Mouse (Mus musculus) heart, postnatal 25 days (tissue): ENCODE data around the gene Slc25a10. TPM values are rescaled to one million over a fixed set of nuclear protein-coding genes. Genes with fewer than 3 reads are reported as not detected.

Source experiments
- DNase-seq: peaks from one replicate; pipeline ENCODE4 v3.0.0; 2022; ENCODE audit warnings: low spot score
- intact Hi-C: fragments of 180-260 bp; cut with DNase I; formaldehyde crosslinking; loops from one replicate; pipeline ENCODE4 v1.15.1; 2025
- total RNA-seq, 2 experiments: library from RNA; stranded (reverse); gene quantifications; 2 replicates each; pipeline ENCODE4 v1.2.3; 2021

Gene Slc25a10
- total RNA-seq: 10 to 100 TPM; 13.1 to 14.8 TPM

DNA sequence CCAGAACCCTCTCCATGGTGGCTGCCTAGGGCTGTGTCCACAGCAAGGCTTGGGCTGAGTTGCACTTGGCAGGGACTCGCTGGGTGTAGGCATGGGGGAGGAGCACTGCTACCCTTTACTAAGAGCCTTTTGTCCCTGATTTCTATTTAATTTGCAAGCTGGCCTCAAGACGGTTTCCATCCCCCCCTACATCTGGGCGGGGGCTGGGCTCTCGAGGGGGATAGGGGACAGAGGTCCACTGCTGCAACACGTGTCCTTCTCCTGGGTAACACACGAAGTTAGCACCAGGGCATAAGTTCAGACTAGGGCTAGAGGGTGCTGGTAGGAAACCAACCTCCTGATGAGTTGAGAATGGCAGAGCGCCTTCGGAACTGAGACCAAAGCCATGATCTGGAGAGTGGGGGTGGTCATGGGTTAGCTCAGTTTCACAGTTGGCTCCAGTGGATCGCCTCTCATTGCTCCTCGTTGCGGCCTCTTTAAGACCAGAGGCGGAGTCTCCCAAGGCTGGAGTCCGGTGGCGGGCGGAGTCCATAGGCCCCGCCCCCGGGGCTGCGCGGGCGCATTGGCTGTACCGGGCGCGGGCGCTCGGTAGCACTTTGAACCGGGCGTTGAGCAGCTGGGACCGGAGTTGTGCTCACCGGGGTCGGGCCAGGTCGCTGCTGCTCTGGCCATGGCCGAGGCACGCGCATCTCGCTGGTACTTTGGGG lies at the start of gene Slc25a10:
TSS of gene Slc25a10 (plus strand) at position 524 of the 707 bp plus-strand sequence.
- intact Hi-C loops: no loop called here
- DNase-seq: peak; percentile 82

DNA sequence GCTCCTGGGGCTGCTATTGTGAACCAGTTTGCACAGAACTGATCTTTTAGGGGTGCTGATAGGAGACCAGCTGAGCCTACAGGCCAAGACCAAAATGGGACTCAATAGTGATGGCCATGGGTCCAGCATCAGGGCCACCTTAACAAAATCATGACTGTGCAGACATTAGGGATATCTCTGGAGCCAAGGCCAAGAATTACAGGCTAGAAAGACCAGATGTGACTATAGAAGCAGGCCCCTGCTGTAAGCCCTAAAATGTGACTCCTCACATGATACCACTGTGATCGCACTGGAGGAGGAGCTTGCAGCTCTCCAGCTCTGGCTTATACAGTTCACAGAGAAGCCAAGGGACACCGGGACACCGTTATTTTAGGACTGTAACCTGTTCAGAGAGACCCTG lies 49.3 kb upstream of the Slc25a10 start, which contains the start of gene Tspan10:
TSS of gene Tspan10 (plus strand) at position 301 of the 400 bp plus-strand sequence.
- DNase-seq: no peak
- intact Hi-C loops: no loop called here

DNA sequence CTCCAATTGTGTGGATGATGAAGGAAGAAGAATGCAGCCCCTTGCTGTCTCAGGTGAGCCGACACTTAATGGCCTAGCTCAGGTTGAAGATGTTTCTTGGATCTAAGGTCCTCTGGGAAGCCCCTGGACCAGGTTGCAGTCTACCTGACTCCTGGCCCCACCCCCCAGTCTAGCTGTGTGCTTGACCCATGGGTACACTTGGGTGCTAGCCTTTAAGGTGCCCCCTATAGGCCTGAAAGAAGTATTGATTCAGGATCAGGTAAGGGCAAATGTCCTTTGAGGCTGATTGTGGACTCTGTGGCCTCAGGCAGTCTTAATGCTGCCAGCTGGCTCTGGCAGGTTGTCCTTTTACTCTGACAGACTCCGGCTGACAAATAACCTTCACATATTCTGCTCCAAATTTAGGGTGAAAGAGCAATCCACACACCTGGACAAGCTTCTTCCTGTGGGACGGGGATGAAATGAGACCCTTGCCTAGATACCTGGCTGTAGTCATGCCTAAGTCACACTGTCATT lies 48.8 kb upstream of the Slc25a10 start:
- intact Hi-C loops: no loop called here
- no peak for DNase-seq

DNA sequence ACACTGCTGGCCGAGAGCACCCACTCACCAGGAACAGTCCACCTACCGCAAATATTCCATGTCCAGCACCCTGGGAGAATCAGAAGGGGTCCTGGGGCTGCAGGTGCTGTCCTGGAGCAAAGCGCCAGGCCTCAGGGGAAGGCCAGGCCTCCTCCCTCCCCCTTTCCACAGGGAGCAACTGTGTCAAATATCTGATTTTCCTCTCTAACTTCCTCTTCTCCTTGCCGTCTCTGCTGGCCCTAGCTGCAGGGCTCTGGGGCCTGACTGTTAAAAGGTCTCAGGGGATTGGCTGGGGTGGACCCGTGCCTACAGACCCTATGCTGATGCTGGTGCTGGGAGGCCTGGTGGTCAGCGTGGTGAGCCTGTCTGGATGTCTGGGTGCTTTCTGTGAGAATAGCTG lies 47.5 kb upstream of the Slc25a10 start:
- intact Hi-C loops: no loop called here
- no peak for DNase-seq

DNA sequence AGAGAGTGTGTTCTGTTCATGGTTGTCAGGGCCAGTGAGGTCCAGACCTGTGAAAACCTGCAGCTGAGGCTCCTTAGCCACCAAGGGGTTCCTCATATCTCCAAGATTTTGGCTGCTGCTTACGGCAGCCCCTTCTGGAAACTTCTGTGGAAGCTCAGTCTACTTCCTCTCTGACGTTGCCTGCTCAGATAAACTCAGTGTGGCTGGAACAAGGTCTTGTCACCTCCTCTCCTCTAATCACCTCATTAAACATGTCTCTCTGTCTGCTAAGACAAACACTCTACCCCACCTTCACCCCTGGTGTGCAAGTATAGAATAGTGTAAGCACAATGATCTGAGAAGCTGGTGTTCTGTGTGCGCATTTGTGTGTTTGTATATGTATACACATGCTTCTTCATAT lies 46.2 kb upstream of the Slc25a10 start:
- no peak for DNase-seq
- intact Hi-C loops: no loop called here

DNA sequence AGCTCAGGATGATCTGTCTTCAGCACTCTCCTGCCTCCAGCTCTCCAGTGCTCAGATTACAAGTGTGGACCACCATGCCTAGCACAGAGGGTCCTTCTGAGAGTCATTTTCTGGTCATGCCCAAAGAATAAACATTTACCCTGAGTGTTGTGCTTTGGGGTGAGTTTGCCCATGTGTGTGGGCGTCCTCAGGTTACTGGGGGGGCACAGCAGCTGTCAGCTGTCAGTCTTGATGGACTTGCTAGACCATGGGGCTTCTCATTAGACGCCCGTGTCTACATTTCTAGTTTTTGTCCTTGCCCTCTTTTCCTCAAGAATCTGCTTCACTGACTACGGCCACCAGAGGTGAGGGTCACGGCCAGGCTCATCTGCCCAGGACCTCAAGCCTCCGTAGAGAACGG lies 44.5 kb upstream of the Slc25a10 start:
- no peak for DNase-seq
- intact Hi-C loops: no loop called here

DNA sequence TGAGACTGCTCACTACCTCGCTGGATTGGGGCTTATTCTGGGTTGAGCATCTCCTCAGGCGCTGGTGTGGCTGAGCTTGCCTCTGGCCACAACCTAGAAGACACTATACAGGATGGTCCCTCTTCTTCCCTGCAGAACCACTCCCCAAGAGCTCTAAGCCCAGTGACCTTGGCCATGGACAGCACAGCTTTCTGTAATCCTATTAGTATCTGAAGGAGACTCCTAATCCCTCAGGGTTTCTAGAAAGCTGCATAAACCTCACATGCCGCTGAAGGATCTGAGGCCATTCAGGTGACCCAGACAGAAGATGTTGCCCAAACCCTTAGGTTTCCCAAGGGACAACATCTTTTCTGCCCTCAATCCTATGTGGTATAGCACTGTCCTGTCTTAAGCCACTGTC lies 39.4 kb upstream of the Slc25a10 start:
- intact Hi-C loops: no loop called here
- no peak for DNase-seq

DNA sequence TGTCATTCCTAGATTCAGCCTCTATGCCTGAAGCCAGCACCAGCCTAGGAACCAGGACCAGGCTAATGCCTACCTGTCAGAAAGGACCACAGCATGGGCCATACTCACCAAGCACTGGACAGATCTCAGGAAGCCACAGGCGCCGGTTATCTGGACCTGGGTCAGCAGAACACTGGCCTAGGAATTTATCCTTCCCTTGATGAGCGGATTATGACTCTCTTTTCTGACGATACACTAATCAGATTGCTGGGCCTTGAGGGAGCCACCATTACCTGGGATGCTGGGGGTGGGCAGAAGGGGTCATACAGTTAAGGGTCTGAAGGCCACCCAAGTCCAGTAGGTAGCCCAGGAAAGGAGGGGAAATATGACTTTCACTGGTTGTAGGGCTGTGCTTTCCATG lies 38.3 kb upstream of the Slc25a10 start, which contains the start of gene Pde6g:
TSS of gene Pde6g (minus strand) at position 195 of the 400 bp plus-strand sequence.
- DNase-seq: no peak
- intact Hi-C loops: no loop called here

DNA sequence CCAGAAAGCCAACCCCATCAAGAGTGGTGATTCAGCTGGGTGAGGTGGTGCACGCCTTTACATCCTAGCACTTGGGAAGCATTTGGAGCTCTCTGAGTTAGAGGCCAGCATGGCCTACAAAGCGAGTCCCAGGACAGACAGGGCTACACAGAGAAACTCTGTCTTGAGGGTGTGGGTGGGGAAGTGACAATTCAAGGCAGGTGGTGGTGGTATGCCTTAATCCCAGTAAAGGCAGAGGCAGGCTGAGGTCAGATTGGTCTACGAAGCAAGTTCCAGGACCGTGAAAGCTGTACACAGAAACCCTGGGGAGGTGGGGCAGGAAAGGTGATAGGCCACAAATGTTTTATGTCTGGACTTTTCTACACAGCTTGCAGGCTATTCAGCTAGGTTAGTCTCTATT lies 36.7 kb upstream of the Slc25a10 start:
- intact Hi-C loops: no loop called here
- DNase-seq: no peak

DNA sequence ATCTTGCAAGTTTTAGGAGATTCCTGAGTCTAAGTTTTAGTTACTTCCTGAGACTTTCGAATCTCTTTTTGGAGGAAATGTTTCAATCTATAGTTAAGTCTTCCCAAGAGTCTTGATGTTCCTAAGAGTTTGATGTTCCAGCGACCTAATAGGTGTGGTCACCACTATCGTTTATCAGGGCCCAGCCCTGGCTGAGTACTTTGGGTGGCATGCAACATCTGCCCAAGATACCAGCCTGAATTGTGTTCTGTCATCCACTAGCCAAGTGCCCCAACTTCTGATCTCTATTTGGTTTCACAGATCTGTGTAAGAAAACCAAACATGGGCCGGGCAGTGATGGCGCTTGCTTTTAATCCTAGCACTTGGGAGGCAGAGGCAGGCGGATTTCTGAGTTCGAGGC lies 36.2 kb upstream of the Slc25a10 start:
- DNase-seq: no peak
- intact Hi-C loops: no loop called here

DNA sequence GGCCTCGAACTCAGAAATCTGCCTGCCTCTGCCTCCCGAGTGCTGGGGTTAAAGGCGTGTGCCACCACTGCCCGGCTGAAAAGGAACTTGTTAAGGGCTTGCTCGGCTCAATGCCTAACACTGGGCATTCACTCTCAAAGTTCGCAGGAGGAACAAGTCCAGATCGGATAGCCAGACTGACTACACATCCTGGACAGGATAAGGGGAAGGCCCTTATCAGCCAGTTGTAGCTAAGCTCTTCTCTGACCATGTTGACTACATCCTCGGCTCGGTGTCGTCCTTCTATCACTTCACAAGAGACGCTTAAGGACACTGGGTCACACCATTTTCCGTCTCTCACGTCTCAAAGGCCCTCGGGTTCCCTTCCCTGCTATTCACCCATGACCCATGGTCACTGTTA lies 34.3 kb upstream of the Slc25a10 start:
- intact Hi-C loops: no loop called here
- DNase-seq: no peak

DNA sequence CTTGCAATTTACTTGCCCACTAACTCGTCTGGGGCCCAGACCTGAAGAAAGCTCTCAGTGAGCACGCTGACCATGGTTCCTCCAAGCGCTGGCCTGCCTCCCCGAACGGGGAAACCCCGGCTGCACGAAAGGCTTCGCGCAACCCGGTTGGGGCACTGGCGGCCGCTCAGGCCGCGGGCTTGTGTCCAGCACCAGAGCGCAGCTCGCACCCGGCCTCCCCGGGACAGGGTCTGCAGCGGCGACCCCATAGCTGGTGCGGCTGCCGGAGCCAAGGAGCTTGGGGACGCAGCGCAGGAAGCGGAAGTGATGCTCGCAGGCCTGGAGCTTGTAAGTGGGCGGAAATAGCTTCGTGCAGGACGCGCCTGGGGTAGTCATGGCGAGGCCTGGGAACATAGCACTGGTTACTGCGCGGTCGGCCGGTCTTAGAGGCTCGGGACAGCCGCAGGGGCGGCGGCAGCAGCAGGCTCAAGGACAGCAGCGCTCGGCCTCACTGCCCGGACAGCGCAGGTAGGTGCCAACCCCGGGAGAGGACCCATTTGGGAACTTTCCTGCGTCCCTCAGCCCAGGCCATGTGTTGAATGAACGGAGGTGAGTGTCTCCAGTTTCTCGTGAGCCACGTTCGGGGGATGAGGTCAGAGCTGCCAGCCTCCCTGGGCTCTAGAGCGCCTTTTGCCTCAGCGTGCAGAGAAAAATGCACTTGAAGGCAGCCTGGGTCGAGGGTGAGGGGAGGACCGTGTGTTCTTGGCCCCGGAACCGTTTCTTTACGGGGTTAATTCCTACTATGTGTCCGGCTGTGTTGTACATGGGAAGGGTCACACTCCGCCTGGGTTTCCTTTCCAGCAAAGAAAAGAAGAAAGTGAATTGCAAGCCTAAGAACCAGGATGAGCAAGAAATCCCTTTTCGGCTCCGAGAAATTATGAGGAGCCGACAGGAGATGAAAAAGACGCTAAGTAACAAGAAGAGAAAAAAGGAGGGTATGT lies 33.6 kb upstream of the Slc25a10 start, which contains the start of the genes Oxld1 and Ccdc137:
TSS of gene Oxld1 (minus strand) at position 297 of the 980 bp plus-strand sequence.
TSS of gene Ccdc137 (plus strand) at position 344 of the 980 bp plus-strand sequence.
- intact Hi-C loops: no loop called here
- DNase-seq: peak; percentile 64

DNA sequence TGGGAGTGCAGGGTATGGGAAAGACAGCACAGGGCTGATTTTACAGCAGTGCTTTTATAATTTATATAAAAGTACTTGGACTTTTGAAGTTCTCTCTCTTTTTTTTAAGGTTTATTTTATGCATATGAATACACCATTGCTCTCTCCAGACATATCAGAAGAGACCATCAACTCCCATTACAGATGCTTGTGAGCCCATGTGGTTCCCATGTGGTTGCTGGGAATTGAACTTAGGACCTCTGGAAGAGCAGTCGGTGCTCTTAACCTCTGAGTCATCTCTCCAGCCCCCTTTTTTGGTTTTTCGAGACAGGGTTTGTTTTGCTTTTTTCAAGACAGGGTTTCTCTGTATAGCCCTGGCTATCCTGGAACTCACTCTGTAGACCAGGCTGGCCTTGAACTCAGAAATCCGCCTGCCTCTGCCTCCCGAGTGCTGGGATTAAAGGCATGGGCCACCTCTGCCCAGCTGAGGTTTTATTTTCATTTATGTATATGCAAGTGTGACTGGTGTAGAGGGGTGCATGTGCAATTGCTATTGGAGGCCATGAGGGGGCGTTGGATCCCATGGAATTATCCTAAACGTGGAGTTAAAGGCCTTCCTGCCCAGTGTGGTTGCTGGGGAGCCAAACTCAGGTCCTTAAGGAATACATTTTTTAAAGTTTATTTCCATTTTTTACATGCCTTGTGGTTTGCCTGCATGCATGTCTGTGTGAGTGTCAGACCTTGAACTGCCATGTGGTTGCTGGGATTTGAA lies 32.6 kb upstream of the Slc25a10 start:
- intact Hi-C loops: no loop called here
- DNase-seq: no peak

DNA sequence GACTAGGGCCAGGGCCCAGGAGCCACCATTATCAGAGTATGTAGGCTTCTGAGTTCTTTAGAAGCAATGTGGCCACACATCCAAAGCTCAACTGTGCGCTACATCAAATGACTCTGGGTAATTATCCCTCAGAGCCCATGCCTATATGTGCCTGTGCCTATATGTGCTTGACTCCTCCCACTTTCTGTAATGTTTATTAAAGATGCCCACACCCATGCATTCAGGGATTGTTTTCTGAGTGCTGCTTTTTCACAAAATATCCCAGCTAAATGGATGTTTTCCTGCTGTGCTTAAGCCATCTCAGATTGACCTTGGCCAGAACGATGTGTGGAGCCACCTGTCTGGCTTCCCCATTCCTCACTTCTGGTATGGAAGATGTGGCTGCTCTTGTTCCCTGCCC lies 28.1 kb upstream of the Slc25a10 start:
- intact Hi-C loops: no loop called here
- no peak for DNase-seq

DNA sequence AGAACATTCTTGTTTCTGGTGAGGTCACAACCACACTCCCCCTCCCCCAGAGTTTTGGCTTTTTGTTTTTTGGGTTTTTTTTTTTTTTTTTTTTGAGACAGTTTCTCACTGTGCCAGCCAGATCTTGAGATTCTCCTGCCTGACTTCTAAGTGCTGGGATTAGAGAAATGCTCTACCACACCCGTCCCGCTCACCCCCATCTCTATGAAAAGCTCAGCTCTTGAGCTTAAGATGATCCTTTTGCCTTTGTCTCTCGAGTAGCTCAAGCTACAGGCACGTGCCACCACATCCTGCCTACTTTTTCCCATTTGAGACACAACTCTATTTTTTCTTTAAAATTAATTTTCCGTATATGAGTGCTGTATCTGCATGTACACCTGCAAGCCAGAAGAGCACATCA lies 27.3 kb upstream of the Slc25a10 start:
- intact Hi-C loops: no loop called here
- DNase-seq: no peak

DNA sequence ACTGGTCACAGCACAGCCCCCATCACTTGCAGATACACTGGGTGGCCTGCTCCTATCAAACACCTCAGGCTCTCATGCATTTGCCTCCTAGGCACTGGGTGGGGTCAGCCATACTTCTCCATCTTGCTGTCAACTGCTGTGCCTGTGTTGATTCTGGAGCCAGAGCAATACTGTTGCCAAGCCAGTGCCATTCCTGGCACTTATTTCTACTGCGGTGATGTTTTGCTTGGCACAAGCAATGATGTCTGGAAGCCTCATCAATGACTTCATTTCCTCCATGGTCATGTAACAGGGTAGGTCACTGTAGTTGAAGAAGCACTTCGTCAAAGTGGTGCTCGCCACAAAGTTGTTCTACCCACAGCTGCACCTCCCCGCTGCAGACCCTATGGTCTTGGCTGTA lies 26.1 kb upstream of the Slc25a10 start:
- intact Hi-C loops: no loop called here
- DNase-seq: no peak

DNA sequence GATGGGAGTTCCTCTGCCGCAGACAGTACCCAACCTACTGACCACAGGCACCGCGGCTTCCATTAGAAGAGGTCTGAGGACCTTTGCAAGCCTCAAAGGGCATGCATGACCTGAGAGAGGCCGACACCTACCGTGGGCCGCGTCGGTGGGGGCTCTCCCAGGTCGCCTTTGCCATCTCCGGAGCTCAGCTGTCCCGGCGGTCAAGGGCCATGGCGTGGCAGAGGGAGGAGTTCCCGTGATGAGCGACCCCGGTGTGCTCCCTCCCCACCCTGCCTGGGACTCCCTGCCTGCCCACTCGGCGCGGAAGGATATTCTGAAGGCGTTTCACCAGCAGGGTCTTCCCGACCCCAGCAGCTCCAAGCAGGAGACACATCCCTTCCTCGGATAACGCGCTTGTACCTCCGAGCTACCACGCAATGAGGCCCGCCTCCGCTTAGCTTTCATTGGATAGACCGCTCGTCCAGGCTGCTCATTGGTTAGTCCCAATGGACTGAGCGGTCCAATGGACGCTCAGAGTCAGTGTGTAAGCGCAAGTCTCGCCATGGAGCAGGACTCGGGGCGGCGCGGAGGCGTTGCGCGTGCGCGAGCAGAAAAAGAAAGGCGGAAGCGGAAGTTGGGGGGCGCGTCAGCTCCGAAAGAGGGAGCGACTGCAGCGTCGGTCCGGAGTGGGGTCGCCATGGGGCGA lies 24.4 kb upstream of the Slc25a10 start, which contains the start of gene Arl16:
TSS of gene Arl16 (minus strand) at position 557 of the 685 bp plus-strand sequence.
- peak; percentile 89 for DNase-seq
- intact Hi-C loops: no loop called here

DNA sequence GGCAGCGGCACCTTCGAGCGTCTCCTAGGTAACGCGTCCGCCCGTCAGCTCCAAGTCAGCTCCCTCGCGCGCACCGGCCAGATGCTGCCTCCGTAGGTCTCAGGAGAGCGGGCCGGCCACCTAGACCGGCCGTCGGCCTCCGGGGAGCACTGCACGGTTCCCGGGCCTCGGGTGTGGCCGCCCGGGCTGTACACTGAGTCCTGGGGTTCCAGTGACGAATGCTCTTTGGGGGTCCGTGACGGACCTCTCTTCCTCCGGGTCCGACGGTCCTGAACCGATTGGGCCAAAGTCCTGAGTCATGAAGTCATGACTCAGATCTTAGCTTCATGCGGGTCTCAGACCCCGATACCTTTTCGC lies 23.9 kb upstream of the Slc25a10 start:
- DNase-seq: no peak
- intact Hi-C loops: no loop called here

DNA sequence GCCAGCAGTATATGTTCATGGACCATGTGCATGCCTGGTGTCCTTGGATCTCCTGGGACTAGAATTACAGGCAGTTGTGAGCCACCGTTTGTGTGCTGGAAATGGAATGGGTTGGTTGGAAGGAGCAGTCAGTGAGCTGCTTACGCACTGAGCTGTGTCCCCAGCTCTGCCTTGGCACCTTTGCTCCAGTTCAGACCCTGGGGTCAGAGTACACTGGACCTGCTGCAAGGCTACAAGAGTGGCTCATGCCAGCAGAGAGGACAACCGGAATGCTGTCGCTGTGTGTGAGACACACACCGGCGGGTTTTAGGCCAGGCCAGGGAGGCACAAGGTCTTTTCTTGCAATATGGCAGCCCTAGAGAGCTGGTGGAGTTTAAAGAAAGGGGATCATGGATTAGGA lies 19.6 kb upstream of the Slc25a10 start:
- no peak for DNase-seq
- intact Hi-C loops: no loop called here
